In genomic region chr19:53391386-53391785, GRCm38 (mm10) we compare ENCODE assay signal across 8 mouse cellular contexts. TPM values are rescaled to one million over a fixed set of nuclear protein-coding genes. Genes with fewer than 3 reads are reported as not detected.
DNase-seq lines count a peak whose midpoint lies in the region; ATAC-seq and TF ChIP-seq lines count a peak whose summit lies in the region.

No protein-coding gene starts in this region.

- peaks cover 5 to 14% of the 10 kb centered on the region in 2 experiments for H3K4me1 ChIP-seq in heart, embryonic 14.5 days (ENCODE audit: control insufficient read depth in 2 of 2, insufficient read depth in 2 of 2, low read length in 2 of 2)
- H3K4me1 ChIP-seq in G1E (ENCODE audit: insufficient read depth, low read depth, low read length) = peaks cover 54% of the 10 kb centered on the region
- peaks cover 18% of the 10 kb centered on the region for H3K4me1 ChIP-seq in heart, embryonic 16.5 days (ENCODE audit: control insufficient read depth, insufficient read depth, low read length)
- H3K4me1 ChIP-seq in midbrain, embryonic 10.5 days = peaks cover 29% of the 10 kb centered on the region

- no peak for DNase-seq in heart, adult 9 months (ENCODE audit: low spot score in 2 of 2)
- no peak for DNase-seq in G1E (ENCODE audit: low spot score)
- no peak for DNase-seq in midbrain, embryonic 10.5 days (ENCODE audit: low spot score)
- no peak for DNase-seq in urinary bladder, adult 18-20 months (ENCODE audit: low spot score in 2 of 2)
- no peak for DNase-seq in frontal cortex, postnatal 25 days (ENCODE audit: low spot score in 2 of 2)
- DNase-seq in left cerebral cortex, adult 18-20 months (ENCODE audit: low spot score in 2 of 2) = no peak

- H3K9ac ChIP-seq in heart, embryonic 14.5 days (ENCODE audit: low read length) = peak overlapping the region; percentile 87
- H3K9ac ChIP-seq in heart, embryonic 16.5 days (ENCODE audit: low read length) = peak overlapping the region; percentile 89

- ATAC-seq in heart, embryonic 14.5 days (ENCODE audit: insufficient number of reproducible peaks, insufficient read depth, low FRiP score, low read depth) = no peak
- ATAC-seq in G1E (ENCODE audit: extremely low read depth, insufficient number of reproducible peaks, low FRiP score, poor library complexity, severe bottlenecking) = no peak
- no peak for ATAC-seq in heart, embryonic 16.5 days (replicated peaks; ENCODE audit: extremely low read depth, insufficient read depth, low FRiP score)

- no peak for TF ChIP-seq CTCF in G1E (IDR thresholded peaks at IDR 0.05; ENCODE audit: low read depth, low read length)

- H3K27ac ChIP-seq in heart, embryonic 14.5 days (replicated peaks in 1 of 2; ENCODE audit: control insufficient read depth in 1 of 2, insufficient read depth in 1 of 2, low read depth in 2 of 2, low read length in 2 of 2) = peak overlapping the region in 1 of 2 experiments; percentile 99; a peak in 2 of 4 replicates
- H3K27ac ChIP-seq in heart, embryonic 16.5 days (ENCODE audit: low read length) = peak overlapping the region; percentile 94
- peak overlapping the region; percentile 98 for H3K27ac ChIP-seq in midbrain, embryonic 10.5 days (replicated peaks)

- 41% methylated on average over 8 of the region's 8 CpGs for WGBS in heart, embryonic 14.5 days
- WGBS in heart, embryonic 16.5 days = 44% methylated on average over 8 of the region's 8 CpGs
- 61% methylated on average over 8 of the region's 8 CpGs for WGBS in midbrain, embryonic 10.5 days

- H3K4me3 ChIP-seq in heart, embryonic 14.5 days (ENCODE audit: control insufficient read depth in 1 of 2, insufficient read depth in 1 of 2, low read depth in 1 of 2, low read length in 2 of 2) = peak overlapping the region; percentile 81 to 92; a peak in 3 of 4 replicates
- H3K4me3 ChIP-seq in G1E (ENCODE audit: low read depth, low read length) = peak overlapping the region; percentile 96
- H3K4me3 ChIP-seq in heart, embryonic 16.5 days (ENCODE audit: low read length) = peak overlapping the region; percentile 99
- H3K4me3 ChIP-seq in midbrain, embryonic 10.5 days = peak overlapping the region; percentile 98

- H3K9me3 ChIP-seq in heart, embryonic 14.5 days (ENCODE audit: control insufficient read depth, low read length) = no peaks in the 10 kb centered on the region
- no peaks in the 10 kb centered on the region for H3K9me3 ChIP-seq in G1E (replicated peaks)
- no peaks in the 10 kb centered on the region for H3K9me3 ChIP-seq in heart, embryonic 16.5 days (replicated peaks; ENCODE audit: control insufficient read depth, low read length)
- no peaks in the 10 kb centered on the region for H3K9me3 ChIP-seq in midbrain, embryonic 10.5 days (replicated peaks)

- peak overlapping the region; percentile 82 for H3K4me2 ChIP-seq in heart, embryonic 14.5 days (ENCODE audit: low read length)
- H3K4me2 ChIP-seq in heart, embryonic 16.5 days (ENCODE audit: low read depth, low read length) = peak overlapping the region; percentile 78

- H3K27me3 ChIP-seq in heart, embryonic 14.5 days (ENCODE audit: control insufficient read depth, insufficient read depth, low read length) = no peaks in the 10 kb centered on the region
- no peaks in the 10 kb centered on the region for H3K27me3 ChIP-seq in G1E (ENCODE audit: insufficient read depth, low read length)
- H3K27me3 ChIP-seq in heart, embryonic 16.5 days (ENCODE audit: control insufficient read depth, insufficient read depth, low read length) = no peaks in the 10 kb centered on the region
- no peaks in the 10 kb centered on the region for H3K27me3 ChIP-seq in midbrain, embryonic 10.5 days (ENCODE audit: low read depth, poor library complexity, severe bottlenecking)

- peaks cover 27% of the 10 kb centered on the region for H3K36me3 ChIP-seq in heart, embryonic 14.5 days (ENCODE audit: control insufficient read depth, insufficient read depth, low read length)
- H3K36me3 ChIP-seq in G1E (replicated peaks) = peaks cover 44% of the 10 kb centered on the region
- H3K36me3 ChIP-seq in heart, embryonic 16.5 days (ENCODE audit: control insufficient read depth, insufficient read depth) = peaks cover 9% of the 10 kb centered on the region
- H3K36me3 ChIP-seq in midbrain, embryonic 10.5 days = peaks cover 27% of the 10 kb centered on the region

RNA-seq across cellular contexts. Expression of gene Smndc1, which starts 1.0 kb away (rescaled TPM):
- 31.5 and 32.7 TPM in 2 replicates for polyA plus RNA-seq in heart, embryonic 14.5 days (2014; fragmentation: Nextera tagmentation; extraction: Ambion mirVana)
- total RNA-seq in G1E (2014; fragmentation: Nextera tagmentation) (96.5 and 105 TPM in 2 replicates), G1E (2017) (44.9 and 47.7 TPM in 2 replicates)
- polyA plus RNA-seq in G1E (2012) = 181 and 267 TPM in 2 replicates
- 25.5 and 28.0 TPM in 2 replicates for polyA plus RNA-seq in heart, embryonic 16.5 days (2015; fragmentation: Nextera tagmentation; extraction: Ambion mirVana)
- 44.4 and 45.0 TPM in 2 replicates for polyA plus RNA-seq in midbrain, embryonic 10.5 days (2016; fragmentation: Nextera tagmentation; extraction: Ambion mirVana)
- total RNA-seq in left cerebral cortex, adult 18-20 months (2021) = 10 to 100 TPM; 36.8 to 39.2 TPM

RNA-seq across cellular contexts. Expression of gene Gm10197, which starts 19.8 kb away (rescaled TPM):
- not detected in 2 replicates for polyA plus RNA-seq in heart, embryonic 14.5 days (2014; fragmentation: Nextera tagmentation; extraction: Ambion mirVana)
- total RNA-seq in G1E (2014; fragmentation: Nextera tagmentation) = not detected in 2 replicates
- total RNA-seq in G1E (2017) = 6.6 TPM in 1 of 2 replicates, not detected in the other
- not detected in 2 replicates for polyA plus RNA-seq in G1E (2012)
- polyA plus RNA-seq in heart, embryonic 16.5 days (2015; fragmentation: Nextera tagmentation; extraction: Ambion mirVana) = 3.5 TPM in 1 of 2 replicates, not detected in the other
- 2.1 and 4.3 TPM in 2 replicates for polyA plus RNA-seq in midbrain, embryonic 10.5 days (2016; fragmentation: Nextera tagmentation; extraction: Ambion mirVana)
- total RNA-seq in left cerebral cortex, adult 18-20 months (2021) = not detected
